Mouse (Mus musculus) right cerebral cortex, adult 18-20 months (tissue): ENCODE results near the gene Iqsec1.
A peak's percentile ranks its signal among the peaks of the same experiment; 100 is the strongest.
"Not testable (repeated sequence)": the region's sequence is repeated elsewhere in the genome, so short reads cannot be mapped to it uniquely, and the experiment has no call there.

ENCODE experiments used
- DNase-seq: peaks from one replicate; pipeline ENCODE4 v3.0.0; 2022; ENCODE audit warnings: mixed read lengths

Iqsec1 gene

GRCm38 (mm10) chr6:90644965-90645364, 343.5 kb downstream of the Iqsec1 start:
- no peak for DNase-seq

- no peak for DNase-seq
Measured at GRCm38 (mm10) chr6:90643057-90643456, 345.4 kb downstream of the Iqsec1 start.

- DNase-seq, result no peak
Measured at GRCm38 (mm10) chr6:90635611-90636010, 352.9 kb downstream of the Iqsec1 start.

- no peak for DNase-seq
Measured at GRCm38 (mm10) chr6:90635081-90635480, 353.4 kb downstream of the Iqsec1 start.

- DNase-seq, result not testable (repeated sequence)
Measured at GRCm38 (mm10) chr6:90632526-90632925, 356.0 kb downstream of the Iqsec1 start.

- no peak for DNase-seq
Measured at GRCm38 (mm10) chr6:90630427-90630826, 358.1 kb downstream of the Iqsec1 start.

GRCm38 (mm10) chr6:90629506-90629905, 359.0 kb downstream of the Iqsec1 start:
- no peak for DNase-seq

GRCm38 (mm10) chr6:90627556-90627955, 360.9 kb downstream of the Iqsec1 start:
- no peak for DNase-seq

- no peak for DNase-seq
Measured at GRCm38 (mm10) chr6:90625207-90625994, 363.1 kb downstream of the Iqsec1 start.

GRCm38 (mm10) chr6:90624733-90625132, 363.8 kb downstream of the Iqsec1 start:
- DNase-seq, result no peak

GRCm38 (mm10) chr6:90624184-90624583, 364.3 kb downstream of the Iqsec1 start:
- DNase-seq, result peak; percentile 21

- DNase-seq, result no peak
Measured at GRCm38 (mm10) chr6:90623456-90623836, 365.0 kb downstream of the Iqsec1 start.

GRCm38 (mm10) chr6:90622758-90623455, 365.6 kb downstream of the Iqsec1 start:
- DNase-seq, result no peak

- DNase-seq, result no peak
Measured at GRCm38 (mm10) chr6:90621584-90621890, 366.9 kb downstream of the Iqsec1 start.

GRCm38 (mm10) chr6:90620791-90621583, 367.5 kb downstream of the Iqsec1 start:
- no peak for DNase-seq

GRCm38 (mm10) chr6:90619936-90620335, 368.5 kb downstream of the Iqsec1 start:
- no peak for DNase-seq

- no peak for DNase-seq
Measured at GRCm38 (mm10) chr6:90618821-90619636, 369.5 kb downstream of the Iqsec1 start.

- DNase-seq, result no peak
Measured at GRCm38 (mm10) chr6:90618274-90618673, 370.2 kb downstream of the Iqsec1 start.

GRCm38 (mm10) chr6:90616481-90616880, 372.0 kb downstream of the Iqsec1 start:
- no peak for DNase-seq

GRCm38 (mm10) chr6:90615991-90616390, 372.5 kb downstream of the Iqsec1 start:
- DNase-seq, result no peak

- no peak for DNase-seq
Measured at GRCm38 (mm10) chr6:90615362-90615761, 373.1 kb downstream of the Iqsec1 start.

- no peak for DNase-seq
Measured at GRCm38 (mm10) chr6:90613277-90613676, 375.2 kb downstream of the Iqsec1 start.

GRCm38 (mm10) chr6:90610248-90610647, 378.2 kb downstream of the Iqsec1 start:
- DNase-seq, result no peak
